9 mouse cellular contexts compared by ENCODE assay signal in the genomic region with DNA sequence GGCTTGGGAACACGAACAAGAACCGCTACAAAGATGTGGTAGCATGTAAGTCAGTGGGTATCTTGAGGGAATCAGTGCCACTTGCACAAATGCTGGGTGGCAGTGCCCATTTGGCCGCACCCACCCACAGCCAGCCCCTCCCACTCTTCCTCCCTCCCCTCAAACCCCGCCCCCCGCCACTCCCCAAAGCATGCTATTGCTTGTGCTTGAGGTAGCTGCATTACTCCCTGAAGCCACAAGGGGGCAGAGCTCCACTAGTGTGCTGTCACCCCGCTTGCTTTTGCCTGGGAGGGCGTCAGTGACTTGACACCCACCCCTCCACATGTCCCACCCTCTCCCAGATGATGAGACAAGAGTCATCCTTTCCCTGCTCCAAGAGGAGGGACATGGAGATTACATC. TPM values are rescaled to one million over a fixed set of nuclear protein-coding genes. Genes with fewer than 3 reads are reported as not detected.
DNase-seq lines count a peak whose midpoint lies in the region; ATAC-seq lines count a peak whose summit lies in the region.
"Had no signal": no experiment of that assay in that cellular context is flagged by ENCODE, and none has a peak within 500 bp of the region (broad histone marks: within the 10 kb centered on the region; RNA-seq: fewer than 3 reads in every experiment).

No protein-coding gene starts in this region.

- H3K9ac ChIP-seq in midbrain, embryonic 15.5 days, result no peak overlapping the region
- no peak overlapping the region for H3K9ac ChIP-seq in liver, embryonic 11.5 days (ENCODE audit: low read depth, low read length)

- WGBS in midbrain, embryonic 10.5 days, result 13% methylated on average over 7 of the region's 7 CpGs
- WGBS in midbrain, embryonic 15.5 days, result 18% methylated on average over 7 of the region's 7 CpGs
- WGBS in liver, embryonic 11.5 days, result 17% methylated on average over 7 of the region's 7 CpGs

- no peak for ATAC-seq in midbrain, embryonic 15.5 days (replicated peaks)
- ATAC-seq in liver, embryonic 11.5 days (replicated peaks; ENCODE audit: low FRiP score), result peak; percentile 32; the same call in 1 of the 2 replicates
- ATAC-seq in neutrophil, adult 5-6 weeks (ENCODE audit: extremely low read depth, insufficient number of reproducible peaks, low FRiP score, poor library complexity, severe bottlenecking), result peak; percentile 72

- H3K36me3 ChIP-seq in midbrain, embryonic 10.5 days, result no peaks in the 10 kb centered on the region
- H3K36me3 ChIP-seq in midbrain, embryonic 15.5 days (replicated peaks), result no peaks in the 10 kb centered on the region
- no peaks in the 10 kb centered on the region for H3K36me3 ChIP-seq in liver, embryonic 11.5 days (ENCODE audit: control insufficient read depth, insufficient read depth, low read length)

- no peak overlapping the region for H3K4me3 ChIP-seq in midbrain, embryonic 10.5 days
- H3K4me3 ChIP-seq in midbrain, embryonic 15.5 days, result no peak overlapping the region
- H3K4me3 ChIP-seq in liver, embryonic 11.5 days (ENCODE audit: low read depth, low read length), result no peak overlapping the region

- no peak overlapping the region for H3K27ac ChIP-seq in midbrain, embryonic 10.5 days (replicated peaks)
- H3K27ac ChIP-seq in midbrain, embryonic 15.5 days, result no peak overlapping the region
- no peak overlapping the region for H3K27ac ChIP-seq in liver, embryonic 11.5 days (ENCODE audit: low read depth, low read length)

- no peak overlapping the region for H3K4me2 ChIP-seq in midbrain, embryonic 15.5 days
- H3K4me2 ChIP-seq in liver, embryonic 11.5 days, result no peak overlapping the region

- H3K9me3 ChIP-seq in midbrain, embryonic 10.5 days (replicated peaks), result no peaks in the 10 kb centered on the region
- no peaks in the 10 kb centered on the region for H3K9me3 ChIP-seq in midbrain, embryonic 15.5 days
- no peaks in the 10 kb centered on the region for H3K9me3 ChIP-seq in liver, embryonic 11.5 days (ENCODE audit: control insufficient read depth, low read length)

- peaks cover 19% of the 10 kb centered on the region for H3K4me1 ChIP-seq in midbrain, embryonic 10.5 days
- peaks cover 10% of the 10 kb centered on the region for H3K4me1 ChIP-seq in midbrain, embryonic 15.5 days
- peaks cover 3% of the 10 kb centered on the region for H3K4me1 ChIP-seq in liver, embryonic 11.5 days (replicated peaks; ENCODE audit: control insufficient read depth, insufficient read depth, low read length)

- H3K27me3 ChIP-seq in midbrain, embryonic 10.5 days (ENCODE audit: low read depth, poor library complexity, severe bottlenecking), result peaks cover 54% of the 10 kb centered on the region
- peaks cover 23% of the 10 kb centered on the region for H3K27me3 ChIP-seq in midbrain, embryonic 15.5 days (replicated peaks)
- peaks cover 10% of the 10 kb centered on the region for H3K27me3 ChIP-seq in liver, embryonic 11.5 days (replicated peaks; ENCODE audit: control insufficient read depth, insufficient read depth, low read length)

- intact Hi-C loops in heart, postnatal 10 days (cut with DNase I), result loop anchor here (2.0 kb wide), 1 partner anchor 140 kb away; no protein-coding TSS in a partner anchor

- peak; percentile 57 for DNase-seq in midbrain, embryonic 10.5 days (ENCODE audit: low spot score)
- peak; percentile 75 for DNase-seq in T-cell, adult 2 months (ENCODE audit: low spot score)
- peak; percentile 64 to 72 for DNase-seq in cerebellum, postnatal 36 days
- peak; percentile 53 to 79 for DNase-seq in heart, postnatal 10 days
- peak; percentile 59 for DNase-seq in liver, embryonic 11.5 days (ENCODE audit: low spot score)
- peak; percentile 81 for DNase-seq in thymus, postnatal 25 days

RNA-seq across cellular contexts. Expression of gene Ptpn18, which starts 3.2 kb away (rescaled TPM):
- polyA plus RNA-seq in midbrain, embryonic 10.5 days (2016; fragmentation: Nextera tagmentation; extraction: Ambion mirVana), result 6.1 and 7.3 TPM in 2 replicates
- polyA plus RNA-seq in midbrain, embryonic 15.5 days (2015; fragmentation: Nextera tagmentation; extraction: Ambion mirVana), result 4.8 and 7.1 TPM in 2 replicates
- total RNA-seq in heart, postnatal 10 days (2021), result 1 to 10 TPM; 6.6 to 8.2 TPM
- 23.2 and 23.5 TPM in 2 replicates for polyA plus RNA-seq in liver, embryonic 11.5 days (2014; fragmentation: Nextera tagmentation; extraction: Ambion mirVana)
- 262 and 311 TPM in 2 replicates for total RNA-seq in neutrophil, adult 5-6 weeks (2017)

RNA-seq across cellular contexts. Expression of gene Imp4, which starts 23.1 kb away (rescaled TPM):
- 97.8 and 114 TPM in 2 replicates for polyA plus RNA-seq in midbrain, embryonic 10.5 days (2016; fragmentation: Nextera tagmentation; extraction: Ambion mirVana)
- 54.3 and 54.7 TPM in 2 replicates for polyA plus RNA-seq in midbrain, embryonic 15.5 days (2015; fragmentation: Nextera tagmentation; extraction: Ambion mirVana)
- total RNA-seq in heart, postnatal 10 days (2021), result 10 to 100 TPM; 33.9 to 36.0 TPM
- polyA plus RNA-seq in liver, embryonic 11.5 days (2014; fragmentation: Nextera tagmentation; extraction: Ambion mirVana), result 141 and 156 TPM in 2 replicates
- 22.7 and 23.0 TPM in 2 replicates for total RNA-seq in neutrophil, adult 5-6 weeks (2017)

RNA-seq across cellular contexts. Expression of gene Ccdc115, which starts 23.3 kb away (rescaled TPM):
- 80.1 and 82.0 TPM in 2 replicates for polyA plus RNA-seq in midbrain, embryonic 10.5 days (2016; fragmentation: Nextera tagmentation; extraction: Ambion mirVana)
- 70.6 and 71.2 TPM in 2 replicates for polyA plus RNA-seq in midbrain, embryonic 15.5 days (2015; fragmentation: Nextera tagmentation; extraction: Ambion mirVana)
- 10 to 100 TPM; 14.0 to 17.4 TPM for total RNA-seq in heart, postnatal 10 days (2021)
- polyA plus RNA-seq in liver, embryonic 11.5 days (2014; fragmentation: Nextera tagmentation; extraction: Ambion mirVana), result 65.5 and 65.9 TPM in 2 replicates
- 22.7 and 25.4 TPM in 2 replicates for total RNA-seq in neutrophil, adult 5-6 weeks (2017)

RNA-seq across cellular contexts. Expression of gene Prss39, which starts 35.4 kb away (rescaled TPM):
- not detected in 2 replicates for polyA plus RNA-seq in midbrain, embryonic 10.5 days (2016; fragmentation: Nextera tagmentation; extraction: Ambion mirVana)
- not detected in 2 replicates for polyA plus RNA-seq in midbrain, embryonic 15.5 days (2015; fragmentation: Nextera tagmentation; extraction: Ambion mirVana)
- not detected for total RNA-seq in heart, postnatal 10 days (2021)
- polyA plus RNA-seq in liver, embryonic 11.5 days (2014; fragmentation: Nextera tagmentation; extraction: Ambion mirVana), result not detected in 2 replicates
- total RNA-seq in neutrophil, adult 5-6 weeks (2017), result not detected in 2 replicates
- polyA plus RNA-seq: frontal cortex, adult 2 months had no signal
